Mouse (Mus musculus) CD8-positive naive resting alpha-beta T cell, adult 2 months (primary cell): ENCODE data around the gene BC030867.
"Not testable (repeated sequence)": the region's sequence is repeated elsewhere in the genome, so short reads cannot be mapped to it uniquely, and the experiment has no call there.

Source experiments
- DNase-seq, 2 experiments: peaks; one replicate each; pipeline ENCODE4 v3.0.0; 2022; ENCODE audit warnings: low read depth in 2 of 2, low spot score in 2 of 2

Gene BC030867

DNA sequence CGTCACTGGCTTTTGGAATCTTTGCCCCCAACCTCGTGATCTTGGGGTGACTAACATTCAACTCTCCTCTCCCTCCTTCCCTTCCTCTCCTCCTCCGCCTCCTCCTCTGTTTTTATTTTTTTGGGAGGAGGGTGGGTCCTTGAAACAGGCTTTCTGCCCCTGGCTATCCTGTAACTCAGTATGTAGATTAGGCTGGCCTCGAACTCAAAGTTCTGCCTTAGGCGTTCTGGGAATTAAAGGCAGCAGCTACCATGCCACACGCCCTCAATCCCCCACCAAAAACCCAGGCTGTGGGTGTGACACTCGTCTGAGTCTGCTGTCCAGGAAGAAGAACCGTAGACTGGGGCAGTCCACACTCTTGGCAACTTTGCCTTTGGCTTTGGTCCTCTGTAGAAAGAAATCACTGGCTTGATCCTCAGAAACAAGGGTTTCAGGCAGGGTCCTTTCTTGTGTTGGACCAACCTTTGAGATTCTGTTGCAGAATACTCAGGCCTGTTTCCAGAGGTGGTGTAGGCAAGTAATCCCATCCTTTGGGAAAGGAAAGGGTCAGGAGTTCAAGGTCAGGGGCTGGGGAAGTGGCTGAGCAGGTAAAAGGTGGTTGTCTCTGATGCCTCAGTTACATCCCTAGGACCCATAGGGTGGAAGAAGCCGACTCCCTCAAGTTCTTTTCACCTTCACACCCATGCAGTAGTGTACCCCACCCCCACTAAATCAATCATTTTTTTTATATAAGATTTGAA is 839 bp downstream of the BC030867 start:
- no peak for DNase-seq

DNA sequence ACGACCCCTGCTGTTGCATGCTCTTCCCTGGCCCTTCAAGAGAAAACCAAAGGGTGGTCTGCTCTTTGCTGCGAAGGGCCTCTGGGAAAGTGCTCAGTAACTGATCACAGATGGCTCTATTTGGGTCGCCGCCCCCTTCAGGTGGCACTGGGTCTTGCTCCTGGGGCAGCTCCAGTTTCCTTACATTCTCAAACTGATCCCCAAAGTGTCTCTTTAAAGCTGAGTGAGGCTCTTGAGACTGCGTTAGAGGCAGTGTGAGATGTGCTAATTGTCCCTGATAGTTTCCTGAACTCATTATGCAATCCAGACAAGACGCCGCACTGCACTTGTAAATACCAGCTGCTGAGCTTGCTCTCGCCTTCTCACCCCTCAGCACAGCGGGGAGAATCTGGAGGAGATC is 8.8 kb downstream of the BC030867 start:
- no peak for DNase-seq

DNA sequence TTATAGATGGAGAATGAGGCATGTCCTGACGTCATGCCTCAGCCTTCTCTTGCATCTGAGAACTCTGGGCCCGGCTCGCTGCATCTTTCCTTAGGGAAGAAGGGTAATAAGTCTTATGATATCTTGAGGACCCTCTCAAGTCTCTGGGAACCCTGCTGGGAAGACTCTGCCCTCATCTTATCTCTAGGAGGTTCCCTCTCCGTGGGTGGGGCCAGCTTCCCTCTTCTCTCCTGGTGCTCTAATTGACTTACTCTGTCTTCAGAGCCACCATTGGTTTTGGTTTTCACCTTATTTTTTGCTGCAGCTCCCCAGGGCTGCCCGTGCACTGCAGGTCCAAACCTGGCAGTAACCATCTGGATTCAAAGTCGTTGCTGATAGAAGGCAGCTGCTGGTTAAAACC is 9.4 kb downstream of the BC030867 start:
- DNase-seq: no peak

DNA sequence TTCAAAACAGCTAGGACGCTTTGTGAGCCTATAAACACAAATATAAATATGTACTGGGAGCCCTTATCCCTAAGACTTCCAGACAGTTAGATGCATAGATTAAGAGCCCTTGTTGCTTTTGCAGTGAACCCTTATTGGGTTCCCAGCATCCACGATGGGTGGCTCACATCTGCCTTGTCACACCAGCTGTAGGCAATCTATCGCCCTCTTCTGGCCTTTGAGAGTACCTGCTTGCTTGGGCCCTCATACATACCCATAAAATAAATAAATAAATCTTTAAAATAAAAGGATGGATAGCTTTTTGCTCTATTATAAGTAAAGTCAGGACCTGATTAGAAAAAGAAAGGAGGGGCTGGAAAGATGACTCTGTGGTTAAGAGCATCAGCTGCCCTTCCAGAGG is 9.8 kb downstream of the BC030867 start:
- DNase-seq: no peak

DNA sequence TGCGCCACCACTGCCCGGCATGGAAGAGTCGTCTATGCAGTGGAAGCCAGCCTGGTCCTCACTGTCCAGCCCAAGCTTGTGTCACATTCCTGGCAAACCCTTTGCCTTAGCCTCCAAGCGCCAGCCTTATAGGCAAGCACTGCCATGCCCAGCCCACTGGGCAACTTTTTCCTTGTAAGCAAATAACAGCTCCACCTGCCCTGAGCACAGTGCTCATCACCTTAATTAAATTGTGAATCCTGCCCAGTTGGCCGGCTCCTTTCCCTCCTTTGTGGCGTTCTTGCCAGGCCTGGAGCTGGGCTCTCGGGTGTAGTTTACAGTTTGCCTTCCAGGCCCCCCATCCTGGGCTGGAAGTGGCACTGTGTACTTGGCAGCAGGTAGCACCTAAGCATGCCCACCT is 14.5 kb downstream of the BC030867 start:
- no peak for DNase-seq

DNA sequence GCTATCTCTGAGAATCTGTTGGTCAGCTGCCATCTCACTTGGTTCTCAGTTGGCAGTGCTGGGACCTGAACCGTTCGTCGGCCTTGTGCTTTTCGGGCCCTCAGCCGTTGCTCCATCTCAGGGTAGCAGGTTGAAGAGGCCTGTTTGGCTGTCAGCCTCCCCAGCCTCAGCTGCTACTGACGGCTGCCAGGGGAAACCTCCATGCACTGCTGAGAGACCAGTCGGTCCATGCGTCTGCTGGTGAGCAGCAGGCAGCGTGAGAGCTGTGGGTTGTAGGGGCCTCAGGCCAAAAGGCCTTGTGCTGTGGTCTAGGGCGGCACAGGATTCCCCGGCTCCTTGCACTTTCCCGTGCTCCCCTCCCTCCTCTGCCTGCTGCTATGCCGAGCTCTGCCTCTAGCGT is 17.1 kb downstream of the BC030867 start:
- no peak for DNase-seq

DNA sequence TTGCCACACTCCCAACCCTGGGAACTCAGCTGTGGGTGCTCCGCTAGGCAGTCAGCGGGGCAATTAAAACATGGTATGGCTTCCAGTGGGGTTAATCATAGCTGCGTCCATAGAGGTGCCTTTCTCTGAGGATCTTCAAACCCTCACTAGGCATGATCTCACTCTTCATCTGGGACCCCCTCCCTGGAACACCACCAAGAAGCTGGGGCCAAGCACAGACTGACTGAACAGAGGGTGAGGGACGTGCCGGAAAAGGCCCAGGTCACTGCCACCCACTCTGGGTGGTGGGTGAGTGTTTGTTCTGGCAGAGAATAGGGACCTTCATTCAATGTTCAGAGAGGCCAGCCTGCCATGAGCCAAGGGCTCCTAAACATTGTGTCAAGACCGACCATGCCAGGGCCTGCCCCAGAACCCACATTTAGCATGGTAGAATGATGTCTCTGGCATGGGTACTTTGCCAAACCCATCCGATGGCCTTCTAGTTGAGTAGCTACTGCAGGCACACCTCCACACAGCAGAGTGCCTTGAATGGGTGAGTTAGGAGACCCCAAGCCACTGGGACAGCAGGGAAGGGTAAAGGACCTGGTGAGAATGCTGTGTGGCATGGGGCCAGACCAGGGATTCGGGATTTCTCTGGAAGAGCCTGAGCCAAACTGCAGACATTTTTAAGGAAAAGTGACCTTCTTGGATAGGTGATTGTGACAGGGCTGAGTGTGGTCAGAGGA is 18.1 kb downstream of the BC030867 start:
- no peak for DNase-seq

DNA sequence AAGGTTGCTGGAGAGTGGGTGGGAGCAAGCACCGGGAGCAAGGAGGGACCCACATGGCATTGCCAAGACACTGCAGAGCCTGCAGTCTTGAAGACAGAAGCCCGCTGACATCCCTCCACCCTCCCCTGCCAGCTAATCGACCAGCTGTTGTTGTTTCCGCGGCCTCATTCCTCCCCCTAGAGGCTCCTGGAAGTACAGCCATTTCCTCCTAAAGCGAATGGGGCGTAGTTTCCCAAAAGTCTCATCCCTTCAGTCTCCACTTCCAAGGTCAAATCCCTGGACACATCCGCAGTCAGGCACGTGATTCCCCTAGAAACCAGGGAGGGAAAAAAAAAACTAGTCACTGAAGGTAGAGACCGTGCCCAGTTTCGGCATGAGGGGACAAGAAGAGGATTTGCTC is 18.8 kb downstream of the BC030867 start:
- DNase-seq: peak; percentile 22 to 37

DNA sequence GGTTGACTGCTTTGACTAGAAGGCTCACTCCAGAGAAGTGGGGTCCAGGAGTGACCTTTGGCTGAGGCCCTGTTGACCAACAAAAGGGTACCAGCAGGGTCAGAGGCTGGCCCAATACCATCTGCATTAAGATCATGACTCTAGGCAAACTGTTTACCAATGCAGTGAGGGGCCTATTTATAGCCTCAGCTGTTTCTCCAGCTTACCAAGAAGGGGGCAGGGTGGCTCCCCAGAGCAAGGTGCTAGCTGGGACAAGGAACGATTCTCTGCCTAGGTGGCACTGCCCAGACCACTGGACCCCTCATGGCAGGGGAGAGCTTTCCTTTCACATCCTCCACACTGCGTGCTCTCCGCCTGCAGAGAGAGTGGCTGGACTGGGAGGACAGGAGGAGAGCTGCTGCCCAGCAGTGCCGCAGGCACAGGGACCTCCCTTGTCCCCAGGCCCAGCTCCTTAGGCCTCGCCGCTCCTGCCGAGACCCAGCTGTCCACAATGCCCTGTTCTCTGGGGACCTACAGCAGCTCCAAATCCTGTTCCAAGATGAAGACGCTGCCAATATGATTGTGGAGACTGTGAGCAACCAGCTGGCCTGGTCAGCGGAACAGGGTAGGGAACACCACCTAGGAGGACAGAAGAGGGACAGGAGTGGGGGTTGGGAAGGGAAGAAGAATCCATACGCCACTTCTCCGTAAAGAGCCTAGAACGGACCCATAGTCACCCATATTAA is 20.0 kb downstream of the BC030867 start, which contains the start of gene Asb16:
TSS of gene Asb16 (plus strand) at position 224 of the 725 bp plus-strand sequence.
- no peak for DNase-seq

DNA sequence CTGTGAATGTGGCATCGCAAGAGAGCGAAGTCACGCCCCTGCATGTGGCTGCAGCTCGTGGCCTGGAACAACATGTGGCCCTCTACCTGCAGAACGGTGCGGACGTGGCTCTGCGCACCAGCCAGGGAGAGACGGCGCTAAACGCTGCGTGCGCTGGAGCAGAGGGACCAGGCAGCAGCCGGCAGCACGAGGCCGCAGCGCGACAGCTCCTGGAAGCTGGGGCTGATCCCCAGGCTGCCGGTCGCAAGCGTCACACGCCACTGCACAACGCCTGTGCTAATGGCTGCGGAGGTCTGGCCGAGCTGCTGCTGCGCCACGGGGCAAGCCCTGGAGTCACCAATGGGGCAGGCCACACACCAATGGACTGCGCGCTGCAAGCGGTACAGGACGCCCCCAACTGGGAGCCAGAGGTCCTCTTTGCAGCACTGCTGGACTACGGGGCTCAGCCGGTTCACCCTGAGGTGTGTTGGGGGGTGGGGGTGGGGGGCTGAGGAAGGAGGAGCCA is 27.8 kb downstream of the BC030867 start:
- no peak for DNase-seq

DNA sequence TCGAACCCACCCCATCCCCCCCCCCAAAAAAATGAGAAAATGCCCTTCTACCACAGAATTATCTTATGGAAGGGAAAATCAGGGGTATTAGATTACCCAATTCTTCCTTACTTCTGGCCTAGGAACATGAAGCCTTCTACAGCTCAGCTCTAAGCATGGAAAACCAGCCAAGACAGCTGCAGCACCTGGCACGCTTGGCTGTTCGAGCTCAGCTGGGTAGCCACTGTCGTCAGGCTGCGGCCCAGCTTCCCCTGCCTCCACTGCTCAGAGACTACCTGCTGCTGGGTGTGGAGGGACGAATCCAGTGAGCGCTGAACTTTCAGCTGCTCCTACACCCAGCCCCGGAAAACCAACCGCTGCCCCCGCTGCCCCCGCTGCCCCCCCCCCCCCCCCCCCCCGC is 29.1 kb downstream of the BC030867 start:
- DNase-seq: no peak

DNA sequence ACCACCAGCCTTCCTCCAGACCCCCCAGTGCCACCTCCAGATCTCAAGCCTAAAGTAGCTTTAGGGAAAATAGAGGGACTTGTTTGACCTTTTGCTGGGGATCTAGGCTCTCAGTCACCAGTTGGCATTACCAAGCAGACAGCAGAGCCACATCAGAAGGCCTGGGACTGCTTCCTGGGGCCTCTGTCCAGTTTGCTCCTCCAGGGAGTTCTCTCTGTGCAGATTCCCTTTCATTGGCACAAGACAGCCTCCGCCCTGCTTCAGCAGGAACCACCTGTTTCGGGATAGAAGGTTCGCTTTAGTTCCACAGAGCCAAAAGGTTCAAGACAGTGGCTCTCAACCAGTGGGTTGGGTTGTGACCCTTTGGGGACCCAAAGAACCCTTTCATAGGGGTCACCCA is 30.9 kb downstream of the BC030867 start:
- no peak for DNase-seq

DNA sequence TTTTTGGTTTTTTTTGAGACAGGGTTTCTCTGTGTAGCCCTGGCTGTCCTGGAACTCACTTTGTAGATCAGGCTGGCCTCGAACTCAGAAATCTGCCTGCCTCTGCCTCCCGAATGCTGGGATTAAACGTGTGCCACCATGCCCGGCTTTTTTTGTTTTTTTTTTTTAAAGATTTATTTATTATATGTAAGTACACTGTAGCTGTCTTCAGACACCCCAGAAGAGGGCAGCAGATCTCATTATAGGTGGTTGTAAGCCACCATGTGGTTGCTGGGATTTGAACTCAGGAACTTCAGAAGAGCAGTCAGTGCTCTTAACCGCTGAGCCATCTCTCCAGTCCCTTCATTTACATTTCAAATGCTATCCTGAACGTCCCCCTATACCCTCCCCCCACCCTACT is 31.6 kb downstream of the BC030867 start:
- not testable (repeated sequence) for DNase-seq

DNA sequence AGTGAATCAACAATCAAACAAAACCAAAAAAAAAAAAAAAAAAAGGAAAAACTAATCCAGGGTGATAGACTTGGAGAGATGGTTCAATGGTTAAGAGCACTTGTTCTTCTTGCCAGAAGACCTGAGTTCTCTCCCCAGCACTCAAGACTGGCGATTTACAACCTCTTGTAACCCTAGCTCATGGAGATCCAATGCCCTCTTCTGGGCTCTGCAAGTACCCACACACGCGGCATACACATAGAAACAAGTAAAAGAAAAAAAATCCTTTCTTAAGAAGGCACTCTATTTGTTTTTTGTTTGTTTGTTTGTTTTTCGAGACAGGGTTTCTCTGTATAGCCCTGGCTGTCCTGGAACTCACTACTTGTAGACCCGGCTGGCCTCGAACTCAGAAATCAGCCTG is 35.2 kb downstream of the BC030867 start:
- DNase-seq: no peak

DNA sequence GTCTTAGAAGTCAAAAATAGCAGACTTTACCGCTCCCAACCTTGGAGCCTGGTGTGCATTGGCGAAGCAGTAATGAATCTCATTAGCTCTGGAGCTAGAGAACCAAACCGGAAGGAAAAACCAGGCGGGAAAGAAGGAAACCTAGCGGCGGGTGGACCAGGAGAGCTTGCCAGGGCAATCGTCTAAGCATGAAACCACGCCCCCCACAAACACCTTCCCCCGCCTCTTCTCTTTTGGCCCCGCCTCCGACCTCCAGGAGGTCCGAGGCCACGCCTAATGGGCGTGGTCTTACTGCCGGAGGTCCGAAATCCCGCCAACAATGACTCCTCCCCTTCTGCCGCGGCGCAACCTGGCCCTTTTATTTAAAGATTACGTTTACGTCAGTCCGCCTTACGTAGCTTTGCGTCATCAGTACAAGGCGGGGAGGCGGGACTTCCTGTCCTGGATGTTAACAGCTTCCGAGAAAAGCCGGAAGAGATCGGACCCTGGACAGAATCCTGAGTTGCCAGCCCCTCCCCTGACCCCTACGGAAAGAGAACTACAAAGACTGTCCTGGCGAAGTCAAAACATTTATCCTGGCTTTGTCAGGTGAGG is 35.9 kb downstream of the BC030867 start, which contains the start of gene Tmub2:
TSS of gene Tmub2 (plus strand) at position 431 of the 594 bp plus-strand sequence.
- peak; percentile 90 to 93 for DNase-seq

DNA sequence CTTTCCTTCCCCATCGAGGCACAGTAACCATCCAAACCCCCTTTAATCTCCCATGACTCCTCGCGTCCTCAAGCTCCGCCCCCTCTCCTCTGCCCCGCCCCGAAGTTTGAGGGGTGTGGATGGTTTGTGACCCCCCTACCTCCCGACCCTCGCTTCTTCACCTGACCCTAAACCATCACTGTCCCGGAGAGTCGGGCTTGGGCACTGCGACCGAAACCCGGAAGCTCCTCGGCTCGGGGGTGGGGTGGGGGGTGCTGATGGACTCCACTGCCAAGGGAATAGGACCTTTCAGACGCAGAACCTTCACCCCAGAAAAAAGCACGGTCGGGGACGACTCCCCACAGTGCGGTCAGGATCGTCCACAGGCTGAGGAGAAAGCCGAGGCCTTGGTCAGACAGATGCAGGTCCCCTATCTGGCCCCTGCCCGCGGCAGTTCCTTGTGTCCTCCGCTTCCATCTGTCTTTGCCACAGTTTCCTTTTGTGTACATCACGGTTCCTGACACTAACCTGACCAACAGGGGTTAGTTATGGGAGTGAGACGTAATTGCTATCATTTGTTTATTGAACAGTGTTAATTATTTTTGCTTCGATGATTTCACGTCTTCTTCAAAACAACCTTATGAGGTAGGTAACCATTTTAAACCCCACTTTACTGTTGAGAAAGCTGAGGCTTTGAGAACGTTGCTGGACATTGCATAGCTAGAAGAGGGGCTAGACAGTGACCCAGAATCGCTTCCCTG is 36.6 kb downstream of the BC030867 start:
- DNase-seq: no peak

DNA sequence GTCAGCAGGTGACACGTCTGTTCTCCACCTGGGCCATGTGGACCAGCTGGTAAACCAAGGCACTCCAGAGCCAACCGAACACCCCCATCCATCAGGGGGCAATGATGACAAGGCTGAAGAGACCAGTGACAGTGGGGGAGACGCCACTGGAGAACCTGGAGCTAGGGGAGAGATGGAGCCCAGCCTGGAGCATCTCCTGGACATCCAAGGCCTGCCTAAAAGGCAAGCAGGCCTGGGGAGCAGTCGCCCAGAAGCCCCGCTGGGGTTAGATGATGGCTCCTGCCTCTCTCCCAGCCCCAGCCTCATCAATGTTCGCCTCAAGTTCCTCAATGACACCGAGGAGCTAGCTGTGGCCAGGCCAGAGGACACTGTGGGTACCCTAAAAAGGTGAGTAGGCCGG is 38.8 kb downstream of the BC030867 start:
- DNase-seq: no peak

DNA sequence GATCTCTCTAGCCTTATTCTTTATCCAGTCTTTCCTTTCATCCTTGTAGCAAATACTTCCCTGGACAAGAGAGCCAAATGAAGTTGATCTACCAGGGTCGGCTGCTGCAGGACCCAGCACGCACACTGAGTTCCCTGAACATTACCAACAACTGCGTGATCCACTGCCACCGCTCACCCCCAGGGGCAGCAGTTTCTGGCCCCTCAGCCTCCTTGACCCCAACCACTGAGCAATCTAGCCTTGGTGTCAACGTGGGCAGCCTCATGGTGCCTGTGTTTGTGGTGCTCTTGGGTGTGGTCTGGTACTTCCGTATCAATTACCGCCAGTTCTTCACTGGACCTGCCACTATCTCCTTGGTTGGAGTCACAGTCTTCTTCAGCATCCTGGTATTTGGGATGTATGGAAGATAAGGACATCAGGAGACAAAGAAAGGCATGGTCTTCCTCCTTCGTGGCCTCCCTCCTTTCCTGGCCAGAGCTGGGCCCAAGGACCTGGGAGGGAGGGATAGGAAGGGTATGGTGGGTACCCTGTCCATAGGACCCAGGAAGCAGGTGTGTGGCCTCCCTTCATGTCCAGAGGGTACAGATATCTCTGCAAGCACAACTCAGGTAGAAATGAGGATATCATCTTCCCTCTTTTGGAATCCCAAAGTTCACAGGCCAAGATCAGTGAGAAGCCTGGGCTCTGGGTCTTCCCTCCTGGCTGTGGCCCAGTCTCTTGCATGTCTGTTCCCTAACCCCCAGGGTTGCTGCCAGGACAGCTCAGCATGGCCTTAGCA is 39.5 kb downstream of the BC030867 start:
- DNase-seq: no peak

DNA sequence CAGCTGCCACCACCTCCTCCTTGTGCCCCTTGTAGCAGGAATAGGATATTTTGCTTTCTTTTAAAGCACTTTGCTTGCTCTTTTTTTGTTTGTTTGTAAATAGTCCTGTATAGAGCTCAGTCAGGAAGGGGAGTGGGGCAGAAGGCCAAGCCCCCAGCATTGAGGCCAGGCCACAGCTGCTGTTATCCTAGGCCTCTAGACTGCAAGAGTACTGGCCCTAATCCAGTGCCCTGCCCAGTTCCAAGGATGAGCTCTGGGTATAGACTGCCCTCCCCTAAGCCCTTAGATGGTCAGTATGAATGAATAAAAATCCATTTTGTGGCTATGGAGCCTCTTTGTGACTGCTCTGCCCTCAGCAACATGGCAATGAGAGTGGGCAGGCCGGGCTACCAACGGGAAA is 40.2 kb downstream of the BC030867 start:
- no peak for DNase-seq
